Mouse (Mus musculus): ENCODE results near the gene Kat5.

The Kat5 gene

GRCm38 (mm10) chr19:5629907-5630306 is 19.9 kb upstream of the Kat5 start:
- no peak for DNase-seq (ENCODE audit: low spot score)

GRCm38 (mm10) chr19:5625311-5625710 is 15.3 kb upstream of the Kat5 start:
- DNase-seq (ENCODE audit: low spot score) = no peak

DNA sequence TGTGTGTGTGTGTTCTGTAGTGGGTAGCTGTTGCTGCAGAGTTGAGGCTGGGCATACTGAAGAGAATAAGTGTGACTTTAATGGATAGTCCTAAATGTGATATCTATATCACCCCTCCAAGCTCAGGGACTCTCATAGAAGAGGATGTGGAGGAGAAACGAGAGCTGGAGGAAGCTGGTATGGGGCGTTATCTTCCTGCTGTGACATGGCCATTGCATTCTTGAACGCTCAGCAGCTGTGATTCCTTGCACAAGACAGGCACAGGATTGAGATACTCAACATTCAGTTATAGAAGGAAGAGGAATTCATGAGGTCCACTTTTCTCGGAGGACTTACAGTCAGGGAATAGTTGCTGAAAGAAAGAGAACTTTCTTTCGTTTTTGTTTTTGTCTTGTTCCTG is 11.8 kb upstream of the Kat5 start:
- no peak for DNase-seq (ENCODE audit: low spot score)

DNA sequence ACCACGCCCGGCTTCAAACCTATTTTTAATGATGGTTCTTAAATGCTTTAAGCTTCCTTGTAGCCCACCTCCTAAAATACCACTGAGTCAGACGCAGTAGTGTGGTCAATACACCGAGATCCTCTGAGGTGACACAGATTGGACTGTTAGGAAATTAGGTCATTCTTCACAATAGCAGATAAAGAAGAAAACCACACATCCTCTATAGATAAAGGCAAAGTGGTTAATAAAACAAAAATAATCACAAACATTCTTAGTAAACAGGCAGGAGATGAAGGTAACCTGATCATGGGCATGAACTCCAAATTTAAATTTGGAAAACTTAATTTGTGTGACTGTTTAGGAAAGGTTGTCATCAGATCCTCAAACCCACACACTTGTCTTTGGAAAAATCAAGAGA is 10.0 kb upstream of the Kat5 start:
- no peak for DNase-seq (ENCODE audit: low spot score)

DNA sequence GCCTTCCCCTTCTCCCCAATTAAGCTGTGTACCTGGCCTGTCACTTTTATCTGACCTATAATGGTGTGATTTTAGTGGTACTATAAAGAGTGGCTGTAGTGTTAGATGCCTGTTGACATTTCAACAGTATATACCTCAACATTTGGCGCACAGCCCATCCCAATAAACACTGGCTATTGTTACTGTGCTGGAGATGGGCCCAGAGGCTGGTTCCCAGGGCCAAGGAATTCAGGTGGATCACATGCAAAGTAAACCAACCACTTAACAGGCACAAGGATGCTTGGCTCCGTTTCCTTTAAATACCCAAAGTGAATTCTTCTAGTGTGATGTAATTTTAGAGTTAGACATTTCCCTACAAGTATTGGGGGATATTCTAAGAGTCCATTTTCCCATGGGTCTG is 4.9 kb upstream of the Kat5 start:
- no peak for DNase-seq (ENCODE audit: low spot score)

GRCm38 (mm10) chr19:5612762-5613411 is 2.9 kb upstream of the Kat5 start:
- DNase-seq (ENCODE audit: low spot score) = no peak

DNA sequence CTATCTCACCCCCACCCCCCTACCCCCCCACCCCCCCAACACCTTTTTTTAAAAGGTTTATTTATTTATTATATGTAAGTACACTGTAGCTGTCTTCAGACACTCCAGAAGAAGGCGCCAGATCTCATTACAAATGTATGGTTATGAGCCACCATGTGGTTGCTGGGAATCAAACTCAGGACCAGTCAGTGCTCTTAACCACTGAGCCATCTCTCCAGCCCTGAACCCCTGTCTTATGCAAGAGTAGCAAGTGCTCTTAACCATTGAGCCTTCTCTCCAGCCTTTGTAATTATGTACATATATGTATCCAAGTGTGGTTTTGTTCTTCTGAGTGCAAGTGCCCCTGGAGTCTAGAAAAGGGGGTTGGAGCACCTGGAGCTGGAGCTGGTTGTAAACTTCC is 1.9 kb upstream of the Kat5 start:
- no peak for DNase-seq (ENCODE audit: low spot score)

- no peak for DNase-seq (ENCODE audit: low spot score)
These were observed 878 bp downstream of the Kat5 start for GRCm38 (mm10) chr19:5609171-5609546.

- no peak for DNase-seq (ENCODE audit: low spot score)
These were observed 1.3 kb downstream of the Kat5 start for GRCm38 (mm10) chr19:5608707-5609106.

DNA sequence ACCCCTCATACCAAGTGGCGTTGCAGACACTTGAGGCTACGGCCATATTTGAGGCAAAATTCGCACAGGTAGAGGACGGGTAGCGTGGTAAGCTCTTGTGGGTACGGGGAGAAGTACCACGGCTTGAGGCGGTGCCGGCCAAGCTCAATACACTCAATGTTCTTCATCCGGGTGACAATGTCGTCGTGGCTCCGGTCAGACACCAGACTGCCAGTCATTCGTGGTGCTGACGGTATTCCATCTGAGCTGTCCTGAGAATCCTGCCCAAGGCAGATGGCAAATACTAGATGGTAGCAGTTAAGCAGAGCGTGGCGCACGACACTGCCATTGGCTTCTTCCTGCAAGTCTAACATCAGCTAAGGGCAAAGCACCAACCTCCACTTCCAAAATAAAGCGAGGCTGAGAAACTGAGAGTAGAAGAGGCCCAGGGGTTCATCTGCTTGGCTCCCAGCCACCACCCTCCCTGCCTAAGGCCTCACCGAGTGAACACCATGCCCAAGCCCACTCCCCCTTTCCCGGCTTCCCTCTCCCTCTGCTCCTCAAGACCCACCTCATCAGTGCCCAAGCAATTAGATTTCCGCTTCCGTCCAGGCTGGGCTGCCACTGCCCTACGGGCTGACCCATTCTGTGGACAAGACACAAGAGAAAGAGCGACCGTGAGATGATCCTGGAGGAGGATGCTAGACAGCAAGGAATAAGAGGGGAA is 2.2 kb downstream of the Kat5 start:
- no peak for DNase-seq (ENCODE audit: low spot score)

DNA sequence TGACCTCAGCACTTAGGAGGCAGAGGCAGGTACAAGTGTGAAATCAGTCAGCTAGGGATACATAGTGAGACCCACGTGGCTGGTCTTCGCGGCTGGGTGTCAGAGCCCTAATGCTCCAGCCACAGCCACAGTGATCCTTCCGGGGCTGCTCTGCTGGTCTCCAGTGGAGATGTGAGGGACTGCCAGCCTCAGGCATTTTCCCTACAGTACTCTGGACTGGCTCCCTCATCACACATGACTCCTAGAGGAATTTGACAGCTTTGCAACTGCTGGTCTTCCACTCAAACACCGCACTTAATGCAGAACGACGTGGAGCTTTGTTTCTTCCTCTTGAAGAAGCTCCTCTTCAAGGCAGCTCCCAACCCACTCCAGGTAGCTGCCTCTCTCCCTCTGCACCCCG is 3.8 kb downstream of the Kat5 start:
- no peak for DNase-seq (ENCODE audit: low spot score)

DNA sequence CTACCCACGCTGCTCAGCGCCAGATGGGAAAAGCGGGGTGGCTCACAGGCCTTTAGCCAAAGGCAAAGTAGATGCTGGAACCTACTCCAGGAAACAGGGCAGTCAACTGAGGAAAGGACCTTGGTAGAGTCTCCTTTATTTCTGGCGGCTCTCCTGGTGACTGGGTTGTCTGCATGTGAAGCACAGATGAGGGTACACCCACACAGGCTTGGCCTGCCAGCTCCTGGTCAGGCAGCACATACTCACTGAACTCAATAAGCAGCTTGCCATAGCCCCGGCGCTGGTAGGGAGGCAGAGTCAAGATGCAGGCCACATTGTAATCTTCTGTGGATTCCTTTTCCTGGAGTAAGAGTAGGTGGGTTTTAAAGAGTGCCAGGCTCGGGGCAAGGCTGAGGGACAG is 4.9 kb downstream of the Kat5 start:
- DNase-seq (ENCODE audit: low spot score) = no peak

GRCm38 (mm10) chr19:5603664-5604063 is 6.4 kb downstream of the Kat5 start:
- no peak for DNase-seq (ENCODE audit: low spot score)

GRCm38 (mm10) chr19:5601752-5602541 is 8.1 kb downstream of the Kat5 start, which contains the start of gene Rnaseh2c:
Gene Rnaseh2c (plus strand): TSS chr19:5601873.
- peak; percentile 77 for DNase-seq (ENCODE audit: low spot score)

DNA sequence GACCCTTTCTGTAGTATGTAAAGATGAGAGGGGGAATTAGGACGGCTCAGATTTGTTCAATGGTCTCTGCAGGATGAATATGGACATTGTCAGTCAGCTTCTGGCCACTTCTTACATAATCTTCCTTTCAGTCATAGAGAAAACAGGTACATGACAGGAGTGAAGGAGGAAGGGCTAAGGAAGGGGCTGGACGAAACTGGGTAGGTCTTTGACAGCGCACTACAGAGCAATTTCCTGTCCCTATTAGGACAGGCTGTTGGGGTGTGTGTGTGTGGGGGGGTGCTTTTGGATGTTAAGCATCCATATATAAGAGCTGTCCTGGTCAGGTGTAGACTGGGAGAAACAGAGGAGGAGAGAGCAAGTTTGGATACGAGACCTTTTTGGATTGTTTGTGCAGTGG is 10.8 kb downstream of the Kat5 start:
- no peak for DNase-seq (ENCODE audit: low spot score)

DNA sequence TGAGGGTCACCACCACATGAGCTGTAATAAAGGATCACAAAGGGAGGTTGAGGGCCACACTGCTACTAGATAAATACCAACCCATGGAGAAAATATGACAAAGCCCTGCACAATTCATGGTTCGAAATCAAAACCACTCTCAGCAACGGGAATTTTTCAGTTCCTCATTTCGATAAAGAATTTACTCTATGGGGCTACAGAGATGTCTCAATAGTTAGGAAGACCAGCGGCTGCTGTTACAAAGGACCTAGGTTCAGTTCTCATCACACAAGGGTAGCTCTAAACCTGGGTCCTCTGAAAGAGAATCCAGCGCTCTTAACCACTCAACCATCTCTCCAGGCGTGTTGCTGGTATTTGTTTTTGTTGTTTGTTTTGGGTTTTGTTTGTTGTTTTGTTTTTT is 18.1 kb downstream of the Kat5 start:
- DNase-seq (ENCODE audit: low spot score) = no peak

DNA sequence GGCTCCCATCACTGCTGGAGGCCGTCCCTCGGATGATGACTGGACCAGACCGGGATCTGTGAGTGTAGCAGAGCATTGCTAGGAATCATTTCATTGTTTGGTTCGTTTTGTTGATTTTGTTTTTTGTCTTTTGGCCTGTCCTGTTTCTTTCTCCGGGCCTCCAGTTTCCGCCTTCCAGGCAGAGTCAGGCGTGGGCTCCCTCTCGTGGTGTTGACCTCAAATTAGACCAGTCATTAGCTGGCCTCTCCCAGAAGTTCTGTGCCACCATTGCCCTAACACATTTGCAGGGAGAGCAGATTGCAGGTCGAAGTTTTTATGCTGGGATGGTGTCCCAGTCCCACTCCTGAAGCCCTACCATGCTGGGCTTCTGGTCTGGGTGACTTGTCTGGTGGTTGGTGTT is 20.9 kb downstream of the Kat5 start:
- no peak for DNase-seq (ENCODE audit: low spot score)

GRCm38 (mm10) chr19:5581995-5582394 is 28.0 kb downstream of the Kat5 start:
- no peak for DNase-seq (ENCODE audit: low spot score)

GRCm38 (mm10) chr19:5580776-5581175 is 29.3 kb downstream of the Kat5 start:
- no peak for DNase-seq (ENCODE audit: low spot score)

DNA sequence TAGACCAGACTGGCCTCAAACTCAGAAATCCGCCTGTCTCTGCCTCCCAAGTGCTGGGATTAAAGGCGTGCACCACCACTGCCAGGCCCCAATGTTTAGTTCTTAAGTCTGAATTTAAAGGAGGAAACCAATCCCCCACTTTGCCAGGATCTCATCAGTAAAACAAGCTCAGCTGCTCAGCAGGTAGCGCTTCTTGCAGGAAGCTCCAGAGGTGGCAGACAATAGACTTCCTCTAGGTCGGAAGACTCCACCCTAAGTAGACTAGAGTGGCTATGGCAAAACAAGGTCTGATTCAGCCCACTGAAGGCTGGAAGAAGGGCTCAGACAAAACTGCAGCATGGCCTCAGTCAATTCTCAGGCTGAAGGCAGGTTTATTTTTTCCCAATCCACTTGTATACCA is 30.1 kb downstream of the Kat5 start:
- no peak for DNase-seq (ENCODE audit: low spot score)

DNA sequence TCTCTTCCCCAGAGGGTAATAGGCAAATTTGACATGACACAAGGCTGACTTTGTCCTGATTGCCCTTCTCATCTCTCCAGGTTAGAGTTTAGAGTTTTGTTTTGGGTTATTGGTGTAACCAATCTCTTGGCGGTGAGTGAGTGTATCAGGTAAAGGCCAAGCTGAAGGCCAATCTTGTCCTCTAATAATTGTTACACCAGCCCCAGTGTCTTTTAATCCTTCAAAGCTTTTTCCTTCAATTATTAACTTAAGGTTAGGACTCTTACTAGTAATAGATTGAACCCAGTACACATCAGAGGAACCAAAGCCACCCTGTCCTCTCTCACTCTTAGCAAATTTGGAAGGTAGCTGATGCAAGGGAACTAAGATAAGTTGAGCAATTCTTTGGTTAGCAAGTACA is 34.7 kb downstream of the Kat5 start:
- no peak for DNase-seq (ENCODE audit: low spot score)

GRCm38 (mm10) chr19:5572331-5573125 is 37.5 kb downstream of the Kat5 start:
- DNase-seq (ENCODE audit: low spot score) = no peak

Data from c-Kit-positive CD71-positive TER-119-positive erythroid progenitor cells, embryonic 14.5 days (primary cell).